Mouse (Mus musculus) kidney, adult 2 months (tissue): ENCODE results near the gene Folr2.

Experiments used
- CTCF ChIP-seq: fragments of 200-500 bp; conservative IDR thresholded peaks from 2 replicates; pipeline ENCODE4 v1.5.1; 2011; ENCODE audit warnings: low read depth, mild to moderate bottlenecking, control low read depth, low read length, moderate library complexity, mixed read lengths; ENCODE audit not compliant: insufficient read depth, insufficient read length
- POLR2A ChIP-seq: fragments of 200-500 bp; IDR thresholded peaks from one replicate; pipeline ENCODE4 v1.6.1; 2011; ENCODE audit warnings: low read depth, low read length, control low read depth

GRCm38 (mm10) chr7:101833352-101833751, 23.6 kb downstream of the Folr2 start:
- TF ChIP-seq CTCF = no peak
- TF ChIP-seq POLR2A = no peak
